Mouse (Mus musculus) liver, embryonic 15.5 days (tissue): ENCODE data around the gene Pacrg. TPM values are rescaled to one million over a fixed set of nuclear protein-coding genes. Genes with fewer than 3 reads are reported as not detected.

Experiments used
- ATAC-seq: fragments of 200-750 bp; cut with Nextera tagmentation; 2 replicates; pipeline ENCODE4 v1.8.0; 2017; ENCODE audit warnings: moderate number of reproducible peaks, mild to moderate bottlenecking, moderate library complexity; ENCODE audit not compliant: insufficient read depth
- H3K27ac ChIP-seq: fragments of 300-500 bp; sonication (generic); replicated peaks from 2 replicates; pipeline ENCODE4 v1.5.1; 2015; ENCODE audit warnings: mild to moderate bottlenecking, inconsistent platforms
- H3K27me3 ChIP-seq: fragments of 300-500 bp; sonication (generic); 2 replicates; pipeline ENCODE4 v1.6.1; 2015; ENCODE audit warnings: mild to moderate bottlenecking, inconsistent platforms
- H3K36me3 ChIP-seq: fragments of 300-500 bp; sonication (generic); replicated peaks from 2 replicates; pipeline ENCODE4 v1.6.1; 2015; ENCODE audit warnings: moderate library complexity, mild to moderate bottlenecking, inconsistent platforms
- H3K4me1 ChIP-seq: fragments of 300-500 bp; sonication (generic); replicated peaks from 2 replicates; pipeline ENCODE4 v1.6.1; 2015; ENCODE audit warnings: inconsistent platforms
- H3K4me2 ChIP-seq: fragments of 300-500 bp; sonication (generic); 2 replicates; pipeline ENCODE4 v1.6.1; 2015; ENCODE audit warnings: moderate library complexity, mild to moderate bottlenecking, inconsistent platforms
- H3K4me3 ChIP-seq: fragments of 300-500 bp; sonication (generic); replicated peaks from 2 replicates; pipeline ENCODE4 v1.5.1; 2015; ENCODE audit warnings: mild to moderate bottlenecking, inconsistent platforms
- H3K9ac ChIP-seq: fragments of 300-500 bp; sonication (generic); 2 replicates; pipeline ENCODE4 v1.6.1; 2015; ENCODE audit warnings: moderate library complexity, mild to moderate bottlenecking, inconsistent platforms
- H3K9me3 ChIP-seq: fragments of 300-500 bp; sonication (generic); replicated peaks from 2 replicates; pipeline ENCODE4 v1.6.1; 2016; ENCODE audit warnings: inconsistent platforms
- WGBS: fragments of 180-500 bp; shearing (Covaris S2); methylation state at CpG from one replicate; pipeline ENCODE4 v1.1.7; 2015; ENCODE audit warnings: mixed read lengths; ENCODE audit not compliant: insufficient replicate concordance; 5-methylcytosine and 5-hydroxymethylcytosine counted together
- polyA plus RNA-seq: library from polyadenylated mRNA; unstranded; fragments of >200 nt; fragmentation: Nextera tagmentation; extraction: Ambion mirVana; gene quantifications from 2 replicates; pipeline ENCODE4 v1.2.1, GENCODE M21; 2015

Gene Pacrg
- not detected in 2 replicates for polyA plus RNA-seq

GRCm38 (mm10) chr17:10840148-10840707 lies at the start of gene Pacrg, which contains the start of gene Prkn:
TSS of gene Pacrg (minus strand) at chr17:10840311.
TSS of gene Prkn (plus strand) at chr17:10840384.
- Histone ChIP-seq H3K27me3 (no peaks in the 10 kb centered on the region), H3K4me1 (peaks cover 6% of the 10 kb centered on the region), H3K27ac (0 out of 2 replicates have a peak within 1 kb of the TSS, but pooled peaks have one; percentile 24), H3K4me3 (peak within 1 kb of the TSS; percentile 73), H3K36me3 (no peaks in the 10 kb centered on the region), H3K4me2 (peak within 1 kb of the TSS; percentile 87), H3K9me3 (no peaks in the 10 kb centered on the region), H3K9ac (peak within 1 kb of the TSS; percentile 59)
- under 1% methylated on average over 50 of the region's 58 CpGs for WGBS
- ATAC-seq = peak; percentile 91

DNA sequence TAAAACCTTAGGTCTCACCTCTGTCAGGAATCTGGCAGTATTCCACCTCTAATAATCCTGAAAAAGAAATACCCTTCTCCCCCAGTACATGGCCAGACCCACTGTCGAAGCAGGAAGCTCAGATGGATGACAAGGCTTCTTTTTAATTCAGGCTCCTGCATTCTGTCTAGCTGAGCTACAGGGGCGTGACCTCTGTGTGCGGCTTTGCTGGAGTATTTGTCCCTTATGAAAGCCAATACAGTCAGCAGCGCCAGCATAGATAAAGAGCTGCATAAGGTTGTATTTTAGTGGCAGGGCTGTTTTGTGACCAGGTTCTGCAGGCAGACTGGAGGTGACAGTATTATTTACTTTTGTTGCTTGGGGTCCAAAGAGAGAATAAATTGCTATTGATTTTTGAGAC lies 47.8 kb upstream of the Pacrg start:
- Histone ChIP-seq H3K4me2 (no peak overlapping the region), H3K4me3 (no peak overlapping the region), H3K36me3 (no peaks in the 10 kb centered on the region), H3K4me1 (no peaks in the 10 kb centered on the region), H3K27me3 (no peaks in the 10 kb centered on the region), H3K9me3 (no peaks in the 10 kb centered on the region), H3K27ac (no peak overlapping the region), H3K9ac (no peak overlapping the region)
- WGBS = 46% methylated on average over 4 of the region's 4 CpGs
- no peak for ATAC-seq

DNA sequence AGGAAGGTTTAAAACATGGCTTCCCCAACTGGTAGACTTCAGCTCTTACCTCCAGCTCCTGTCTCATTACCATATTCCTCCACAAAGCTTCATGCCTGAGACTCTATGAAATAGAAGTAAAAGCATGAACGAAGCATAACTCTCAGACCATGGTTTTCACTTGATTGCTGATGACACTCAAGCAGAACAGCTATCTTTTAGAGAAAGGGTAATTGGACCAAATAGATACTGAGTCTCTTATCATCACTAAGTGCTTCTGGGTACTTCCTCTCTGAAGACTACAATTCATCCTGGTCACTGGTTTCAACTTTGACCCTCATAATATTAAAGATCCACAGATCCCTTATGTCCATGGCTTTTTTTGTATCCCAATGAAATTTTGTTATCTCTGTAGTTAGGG lies 42.1 kb upstream of the Pacrg start:
- no peaks in the 10 kb centered on the region for H3K4me1 ChIP-seq
- no peak overlapping the region for H3K27ac ChIP-seq
- H3K9ac ChIP-seq = no peak overlapping the region
- no peaks in the 10 kb centered on the region for H3K9me3 ChIP-seq
- 45% methylated on average over 1 of the region's 1 CpGs for WGBS
- H3K36me3 ChIP-seq = no peaks in the 10 kb centered on the region
- no peaks in the 10 kb centered on the region for H3K27me3 ChIP-seq
- no peak for ATAC-seq
- H3K4me3 ChIP-seq = no peak overlapping the region
- no peak overlapping the region for H3K4me2 ChIP-seq

DNA sequence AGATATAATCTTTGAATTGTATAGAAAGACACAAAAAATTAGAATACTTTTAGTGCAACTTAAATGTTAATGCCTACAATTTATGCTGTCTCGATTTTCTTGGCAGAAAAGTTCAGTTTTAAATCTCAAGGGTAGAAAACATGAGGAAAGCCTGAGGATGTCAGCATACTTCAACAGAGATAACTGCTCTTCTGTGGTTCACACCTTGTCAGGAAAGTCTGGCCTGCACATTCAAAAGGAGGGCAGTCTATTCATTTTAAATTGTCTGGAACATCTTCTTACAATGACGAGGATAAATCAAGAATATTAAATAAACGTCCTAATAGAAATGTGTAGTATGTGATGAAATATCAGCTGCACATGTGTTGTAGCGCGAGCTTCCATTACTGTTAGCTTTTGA lies 38.9 kb upstream of the Pacrg start:
- Histone ChIP-seq H3K4me1 (peaks cover 9% of the 10 kb centered on the region; the same call in 1 of the 2 replicates), H3K9me3 (no peaks in the 10 kb centered on the region), H3K4me2 (no peak overlapping the region), H3K36me3 (no peaks in the 10 kb centered on the region), H3K9ac (no peak overlapping the region), H3K4me3 (no peak overlapping the region), H3K27ac (no peak overlapping the region), H3K27me3 (no peaks in the 10 kb centered on the region)
- ATAC-seq = no peak
- 64% methylated on average over 5 of the region's 5 CpGs for WGBS

DNA sequence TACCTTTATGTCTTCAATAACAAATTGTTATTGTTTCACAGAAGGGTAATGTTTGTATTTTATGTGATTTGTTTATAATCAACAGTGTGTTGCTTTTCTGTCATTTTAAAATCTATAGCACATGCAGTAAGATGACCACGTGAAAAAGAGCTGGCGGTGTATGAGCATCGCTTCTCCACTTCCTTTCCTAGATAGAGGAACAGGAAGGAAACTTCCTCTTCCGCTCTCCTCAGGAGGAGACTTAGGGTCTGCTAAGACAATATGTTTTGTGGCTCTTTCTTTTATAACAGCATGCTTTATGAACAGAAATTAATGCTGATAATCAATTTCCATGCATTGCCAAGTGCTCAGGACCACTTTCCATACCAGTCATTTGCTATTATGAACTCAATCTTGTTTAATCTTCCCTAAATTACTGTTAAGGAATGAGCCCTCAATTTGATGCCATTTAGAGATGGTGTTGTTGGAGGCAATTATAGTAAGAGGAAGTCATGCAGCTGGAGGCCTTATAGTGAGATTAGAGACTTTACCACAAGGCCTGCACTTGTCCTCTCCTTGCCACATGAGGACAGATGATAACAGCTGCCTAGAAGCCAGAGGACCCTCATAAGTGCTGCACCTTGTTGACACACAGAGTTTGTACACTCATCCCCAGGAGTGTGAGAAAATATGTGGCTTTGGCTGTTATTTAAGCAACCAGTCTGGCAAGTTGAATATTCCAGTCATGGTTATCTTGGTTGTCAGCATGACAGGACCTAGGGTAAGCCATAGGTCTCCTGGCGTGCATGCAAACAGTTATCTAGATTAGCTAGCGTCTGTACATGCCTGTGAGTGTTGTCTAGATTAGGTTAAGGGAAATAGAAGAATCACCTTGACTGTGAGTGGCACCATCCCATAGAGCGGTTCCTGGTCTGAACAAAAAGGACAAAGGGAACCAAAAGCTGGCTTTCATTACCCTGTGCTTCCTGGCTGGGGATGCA lies 34.4 kb upstream of the Pacrg start:
- no peaks in the 10 kb centered on the region for H3K9me3 ChIP-seq
- 0 out of 2 replicates have a peak overlapping the region, but pooled peaks have one; percentile 29 for H3K27ac ChIP-seq
- H3K27me3 ChIP-seq = no peaks in the 10 kb centered on the region
- peaks cover 9% of the 10 kb centered on the region; the same call in 1 of the 2 replicates for H3K4me1 ChIP-seq
- peak; percentile 87 for ATAC-seq
- no peaks in the 10 kb centered on the region for H3K36me3 ChIP-seq
- H3K4me3 ChIP-seq = no peak overlapping the region
- 26% methylated on average over 7 of the region's 7 CpGs for WGBS
- no peak overlapping the region for H3K4me2 ChIP-seq
- no peak overlapping the region for H3K9ac ChIP-seq

DNA sequence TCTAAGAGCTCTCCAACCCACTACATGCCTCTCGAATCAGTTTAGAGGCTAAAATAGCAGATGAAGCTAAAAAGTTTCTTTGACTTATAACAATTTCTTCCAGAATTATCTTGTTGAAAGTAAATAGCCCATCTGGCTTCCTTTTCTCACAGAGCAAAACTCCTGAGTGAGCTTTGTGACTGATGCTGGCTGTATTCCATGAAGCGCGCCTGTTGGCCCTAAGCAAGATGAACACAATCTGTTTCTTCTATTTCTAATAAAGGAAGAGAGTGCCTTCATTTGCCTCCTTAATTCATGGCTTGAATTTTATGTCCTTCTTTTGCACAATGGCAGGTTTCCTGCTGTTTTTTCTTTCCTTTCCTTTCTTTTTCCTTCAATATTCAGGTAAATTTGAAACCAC lies 14.1 kb upstream of the Pacrg start:
- H3K4me2 ChIP-seq = no peak overlapping the region
- 73% methylated on average over 3 of the region's 3 CpGs for WGBS
- H3K27ac ChIP-seq = no peak overlapping the region
- H3K4me3 ChIP-seq = no peak overlapping the region
- H3K36me3 ChIP-seq = no peaks in the 10 kb centered on the region
- H3K9ac ChIP-seq = no peak overlapping the region
- no peak for ATAC-seq
- no peaks in the 10 kb centered on the region for H3K9me3 ChIP-seq
- H3K27me3 ChIP-seq = no peaks in the 10 kb centered on the region
- H3K4me1 ChIP-seq = no peaks in the 10 kb centered on the region

DNA sequence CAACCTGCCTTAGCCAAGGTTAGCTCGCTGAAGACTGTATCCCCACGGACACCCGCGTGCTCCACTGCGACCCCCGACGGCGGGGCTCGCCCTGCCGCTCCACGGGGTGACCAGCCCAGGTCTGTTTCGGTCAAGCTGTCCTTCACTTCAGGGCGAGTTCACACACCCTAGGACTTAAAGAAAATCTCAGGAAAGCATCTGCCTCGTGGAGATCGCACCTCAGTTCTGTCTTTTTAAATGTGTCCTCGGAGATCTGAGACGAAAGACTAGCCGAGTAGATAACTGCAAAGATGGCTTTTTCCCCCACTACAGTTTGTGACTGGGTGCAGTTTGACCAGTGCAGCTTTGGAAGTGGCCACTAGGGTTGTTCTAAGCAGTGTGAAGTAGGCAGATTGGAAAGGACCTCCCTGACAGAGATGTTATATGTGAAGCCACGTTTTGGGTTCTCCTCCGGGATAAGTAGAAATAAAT lies 655 bp upstream of the Pacrg start:
- ATAC-seq = peak; percentile 45; the same call in 1 of the 2 replicates

DNA sequence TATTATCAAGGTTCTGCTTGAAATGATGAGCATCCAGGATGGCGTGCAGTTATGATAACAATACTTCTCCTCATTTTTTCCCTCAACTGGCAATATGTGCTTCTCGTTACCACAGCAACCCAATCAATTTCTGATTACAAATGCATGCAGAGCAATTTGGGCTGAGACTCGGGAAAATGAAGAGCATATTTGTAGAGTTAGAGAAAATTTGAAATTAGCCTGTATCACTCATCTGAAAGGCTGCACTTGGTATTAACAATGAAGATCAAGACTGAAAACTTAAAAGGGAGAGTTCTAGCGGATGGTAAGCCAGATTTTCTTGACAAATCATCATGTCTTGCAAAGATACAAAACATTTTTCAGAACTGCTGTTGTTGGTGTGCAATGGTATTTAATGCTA lies 21.1 kb downstream of the Pacrg start:
- H3K27ac ChIP-seq = no peak overlapping the region
- H3K36me3 ChIP-seq = no peaks in the 10 kb centered on the region
- no peak overlapping the region for H3K4me3 ChIP-seq
- no peak overlapping the region for H3K4me2 ChIP-seq
- H3K9ac ChIP-seq = no peak overlapping the region
- WGBS = 51% methylated on average over 4 of the region's 4 CpGs
- no peaks in the 10 kb centered on the region for H3K4me1 ChIP-seq
- ATAC-seq = no peak
- no peaks in the 10 kb centered on the region for H3K27me3 ChIP-seq
- H3K9me3 ChIP-seq = no peaks in the 10 kb centered on the region

More for the DNA sequence above, 655 bp upstream of the Pacrg start:
- Histone ChIP-seq H3K36me3 (no peaks in the 10 kb centered on the region), H3K27me3 (no peaks in the 10 kb centered on the region), H3K4me3 (peak overlapping the region; percentile 73), H3K4me2 (peak overlapping the region; percentile 87), H3K27ac (no peak overlapping the region), H3K9me3 (no peaks in the 10 kb centered on the region), H3K4me1 (peaks cover 6% of the 10 kb centered on the region), H3K9ac (peak overlapping the region; percentile 59)
- 3% methylated on average over 20 of the region's 20 CpGs for WGBS

DNA sequence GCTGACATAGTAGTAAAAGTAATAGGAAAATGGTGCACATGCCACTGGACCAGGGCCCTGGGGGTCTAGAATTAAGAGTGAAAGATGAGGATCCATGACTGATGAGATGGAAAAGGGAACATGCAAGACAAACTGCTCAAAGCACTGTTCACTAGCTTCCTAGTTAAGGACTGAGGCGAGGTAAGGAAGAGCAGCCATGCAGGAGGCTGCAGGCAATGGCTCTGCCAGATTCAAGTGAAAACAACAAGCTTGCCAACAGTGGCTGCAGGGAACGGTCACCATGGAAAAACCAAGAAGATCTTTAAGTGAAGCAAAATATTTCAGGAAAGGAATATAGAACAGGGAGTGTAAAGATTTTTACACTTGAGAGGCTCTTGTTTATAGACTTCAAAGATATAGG lies 31.5 kb downstream of the Pacrg start:
- WGBS = 51% methylated on average over 2 of the region's 2 CpGs
- no peak overlapping the region for H3K4me3 ChIP-seq
- no peaks in the 10 kb centered on the region for H3K36me3 ChIP-seq
- ATAC-seq = no peak
- no peaks in the 10 kb centered on the region for H3K27me3 ChIP-seq
- H3K9ac ChIP-seq = no peak overlapping the region
- H3K4me1 ChIP-seq = no peaks in the 10 kb centered on the region
- no peaks in the 10 kb centered on the region for H3K9me3 ChIP-seq
- no peak overlapping the region for H3K4me2 ChIP-seq
- no peak overlapping the region for H3K27ac ChIP-seq

DNA sequence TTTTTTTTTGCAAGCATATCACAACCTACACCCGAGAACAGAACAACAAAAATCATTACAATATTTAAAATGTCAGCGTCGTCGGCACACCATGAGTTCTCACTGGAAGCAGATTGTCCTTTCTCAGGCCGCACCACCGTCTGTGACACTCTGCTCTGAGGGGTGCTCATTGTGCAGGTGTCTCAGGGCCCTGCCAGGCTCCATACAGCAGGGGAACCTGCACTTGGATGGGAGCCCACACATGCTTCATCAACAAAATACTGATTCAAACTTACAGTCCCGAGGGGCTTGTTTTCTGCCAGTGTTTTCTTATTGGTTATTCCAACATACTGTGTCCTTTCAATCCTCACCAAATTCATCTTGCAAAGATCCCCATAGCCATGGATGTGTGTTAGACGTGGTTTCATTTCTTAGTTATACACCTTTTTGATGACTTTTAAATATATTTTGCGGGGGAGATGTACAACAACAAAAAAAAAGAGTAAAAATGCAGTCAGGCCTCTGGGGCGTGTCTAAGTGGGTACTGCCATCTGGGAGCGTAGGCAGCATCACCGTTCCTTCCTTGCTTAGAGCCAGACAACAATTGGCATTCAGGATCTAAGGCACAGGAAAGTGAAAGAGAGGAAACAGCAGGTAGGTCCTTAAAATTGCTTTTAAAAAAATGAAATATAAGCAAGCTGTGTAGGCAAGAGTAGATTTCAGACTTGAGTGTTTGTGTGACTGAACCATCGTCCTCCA lies 32.7 kb downstream of the Pacrg start:
- Histone ChIP-seq H3K27ac (no peak overlapping the region), H3K9ac (no peak overlapping the region), H3K4me2 (no peak overlapping the region), H3K9me3 (no peaks in the 10 kb centered on the region), H3K36me3 (no peaks in the 10 kb centered on the region), H3K4me3 (no peak overlapping the region), H3K27me3 (no peaks in the 10 kb centered on the region), H3K4me1 (no peaks in the 10 kb centered on the region)
- 69% methylated on average over 13 of the region's 13 CpGs for WGBS
- no peak for ATAC-seq

DNA sequence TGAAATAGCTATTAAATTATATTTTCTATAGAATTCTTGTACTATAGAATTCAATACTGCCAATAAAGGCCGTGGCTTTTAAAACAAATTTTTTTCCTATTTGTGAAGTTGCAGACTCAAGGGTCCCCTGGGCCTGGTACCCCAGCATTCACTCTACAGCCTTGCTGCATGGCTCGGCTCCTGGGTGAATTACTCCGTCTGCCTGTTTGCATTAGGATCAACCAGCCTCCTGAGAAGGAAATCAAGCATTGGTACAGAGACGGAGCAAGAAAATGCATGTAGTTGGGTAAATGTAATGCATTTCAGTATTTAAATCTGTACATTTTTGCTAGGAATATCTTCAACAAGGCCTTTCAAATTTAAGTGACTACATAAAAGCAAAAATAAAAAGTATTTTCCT lies 33.4 kb downstream of the Pacrg start:
- Histone ChIP-seq H3K4me1 (no peaks in the 10 kb centered on the region), H3K27ac (no peak overlapping the region), H3K36me3 (no peaks in the 10 kb centered on the region), H3K9me3 (no peaks in the 10 kb centered on the region), H3K4me3 (no peak overlapping the region), H3K4me2 (no peak overlapping the region), H3K27me3 (no peaks in the 10 kb centered on the region), H3K9ac (no peak overlapping the region)
- no peak for ATAC-seq
- 70% methylated on average over 4 of the region's 4 CpGs for WGBS
